Mouse (Mus musculus) Muller cell, postnatal 12 days (primary cell): ENCODE results near the gene Egflam.

Experiments used
- DNase-seq: peaks from one replicate; pipeline ENCODE4 v3.0.0-alpha.2; 2015; ENCODE audit errors: inconsistent ontology term

The Egflam gene

GRCm38 (mm10) chr15:7180576-7180975 is 217.6 kb downstream of the Egflam start:
- DNase-seq: peak; percentile 29

GRCm38 (mm10) chr15:7173776-7174175 is 224.4 kb downstream of the Egflam start:
- no peak for DNase-seq

- no peak for DNase-seq
These were observed 224.8 kb downstream of the Egflam start for GRCm38 (mm10) chr15:7173346-7173745.

GRCm38 (mm10) chr15:7172875-7173274 is 225.3 kb downstream of the Egflam start:
- DNase-seq: no peak

- no peak for DNase-seq
These were observed 230.2 kb downstream of the Egflam start for GRCm38 (mm10) chr15:7167906-7168532.

GRCm38 (mm10) chr15:7167238-7167905 is 230.8 kb downstream of the Egflam start:
- DNase-seq: no peak

GRCm38 (mm10) chr15:7166735-7167134 is 231.5 kb downstream of the Egflam start:
- DNase-seq: no peak

- DNase-seq: no peak
These were observed 234.3 kb downstream of the Egflam start for GRCm38 (mm10) chr15:7163851-7164250.

GRCm38 (mm10) chr15:7160321-7160720 is 237.9 kb downstream of the Egflam start:
- DNase-seq: no peak

- DNase-seq: no peak
These were observed 238.3 kb downstream of the Egflam start for GRCm38 (mm10) chr15:7159869-7160268.

- DNase-seq: no peak
These were observed 240.5 kb downstream of the Egflam start for GRCm38 (mm10) chr15:7157658-7158057.
